Mouse (Mus musculus) erythroid progenitor cell, adult 5-6 weeks (primary cell): ENCODE data around the gene Cgrrf1. TPM values are rescaled to one million over a fixed set of nuclear protein-coding genes. Genes with fewer than 3 reads are reported as not detected.

Experiments
- ATAC-seq: replicated peaks from 2 replicates; pipeline ENCODE4 v1.8.0; 2016; ENCODE audit warnings: moderate number of reproducible peaks, mild to moderate bottlenecking, moderate TSS enrichment, inconsistent platforms; ENCODE audit not compliant: poor library complexity, low FRiP score, severe bottlenecking
- total RNA-seq, 2 experiments: library from RNA; stranded (forward) in 1 of 2; stranded (reverse) in 1 of 2; fragments of 150-400 nt in 1 of 2; fragments of 186-747, 209-891 nt in 1 of 2; gene quantifications; 2 replicates each; pipeline versions ENCODE4 v1.2.3 to v1.2.4; 2015 to 2017; ENCODE audit warnings: low replicate concordance in 2 of 2

Cgrrf1 gene
- total RNA-seq, 2 experiments from 2014 or later, result 47.4 to 56.2 TPM

- no peak for ATAC-seq
Observed at GRCm38 (mm10) chr14:46883871-46884441, 52.0 kb downstream of the Cgrrf1 start.

DNA sequence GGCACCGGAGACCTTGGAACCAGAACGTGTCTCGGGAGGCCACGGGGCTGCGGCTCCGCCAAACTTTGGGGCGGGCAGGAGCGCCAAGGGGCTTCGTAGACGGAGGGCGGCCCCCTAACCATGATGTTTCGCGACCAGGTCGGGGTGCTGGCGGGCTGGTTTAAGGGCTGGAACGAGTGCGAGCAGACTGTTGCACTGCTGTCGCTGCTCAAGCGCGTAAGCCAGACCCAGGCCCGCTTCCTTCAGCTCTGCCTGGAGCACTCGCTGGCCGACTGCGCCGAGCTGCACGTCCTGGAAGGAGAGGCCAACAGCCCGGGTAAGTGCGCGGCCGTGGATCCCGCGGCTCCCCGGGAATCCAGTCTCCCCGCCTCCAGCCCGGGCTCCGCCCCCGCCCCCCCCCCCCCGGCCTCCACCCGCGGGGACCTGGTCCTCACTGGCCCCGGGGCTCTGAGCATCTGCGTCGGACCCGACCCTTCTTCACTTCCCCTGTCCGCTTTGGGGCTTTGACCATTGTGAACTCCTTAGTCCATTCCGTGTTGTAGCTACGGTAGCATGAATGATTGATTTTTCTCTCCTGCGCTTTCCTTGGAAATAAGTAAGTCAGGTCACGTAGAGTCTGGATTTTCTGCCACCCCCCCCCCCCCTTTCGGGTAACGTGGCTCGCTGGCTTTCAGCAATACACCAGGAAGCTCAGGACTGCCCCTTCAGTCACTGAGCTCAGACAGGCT is 52.9 kb downstream of the Cgrrf1 start:
- ATAC-seq, result no peak

- no peak for ATAC-seq
Observed at GRCm38 (mm10) chr14:46885429-46885755, 53.5 kb downstream of the Cgrrf1 start.

- ATAC-seq, result no peak
Observed at GRCm38 (mm10) chr14:46885891-46886301, 54.0 kb downstream of the Cgrrf1 start.

DNA sequence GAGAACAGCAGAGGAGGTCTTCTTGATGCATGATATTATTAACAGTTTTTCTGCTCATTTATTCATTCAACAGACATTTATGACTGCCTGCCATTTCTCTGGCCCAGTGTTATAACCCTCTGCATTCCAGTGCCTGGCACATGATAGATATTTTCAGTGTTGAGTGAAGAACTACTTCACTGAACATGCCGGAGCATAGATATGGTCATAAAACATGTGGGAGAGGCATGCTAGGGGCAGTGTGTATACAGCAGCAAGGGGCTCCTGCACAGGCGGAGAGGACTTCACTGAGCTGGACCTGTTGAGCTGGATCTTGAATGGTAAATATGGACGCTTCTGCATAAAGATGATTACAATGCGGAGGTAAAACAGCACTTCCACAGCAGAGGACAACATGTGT is 57.2 kb downstream of the Cgrrf1 start:
- no peak for ATAC-seq

- no peak for ATAC-seq
Observed at GRCm38 (mm10) chr14:46893961-46894360, 62.0 kb downstream of the Cgrrf1 start.

GRCm38 (mm10) chr14:46897953-46898352 is 66.0 kb downstream of the Cgrrf1 start:
- no peak for ATAC-seq

GRCm38 (mm10) chr14:46898626-46899025 is 66.7 kb downstream of the Cgrrf1 start:
- no peak for ATAC-seq

- no peak for ATAC-seq
Observed at GRCm38 (mm10) chr14:46902498-46903087, 70.7 kb downstream of the Cgrrf1 start.

Other genes with a start within 250 kb of the Cgrrf1 start
- gene Cdkn3, start 71.6 kb upstream of the Cgrrf1 start, total RNA-seq (2015; ENCODE audit: low replicate concordance), result 166 and 177 TPM in 2 replicates
- 251 and 256 TPM in 2 replicates for gene Cdkn3, start 71.6 kb upstream of the Cgrrf1 start, total RNA-seq (2017; ENCODE audit: low replicate concordance)
- gene Cnih1, start 43.7 kb upstream of the Cgrrf1 start, total RNA-seq (2015; ENCODE audit: low replicate concordance), result 64.9 and 83.0 TPM in 2 replicates
- 31.4 and 51.3 TPM in 2 replicates for gene Cnih1, start 43.7 kb upstream of the Cgrrf1 start, total RNA-seq (2017; ENCODE audit: low replicate concordance)
- gene Gmfb, start 9.9 kb upstream of the Cgrrf1 start, total RNA-seq (2015; ENCODE audit: low replicate concordance), result 19.3 and 24.5 TPM in 2 replicates
- 19.0 and 31.4 TPM in 2 replicates for gene Gmfb, start 9.9 kb upstream of the Cgrrf1 start, total RNA-seq (2017; ENCODE audit: low replicate concordance)
- 2.9 and 3.8 TPM in 2 replicates for gene Samd4, start 50.7 kb downstream of the Cgrrf1 start, total RNA-seq (2015; ENCODE audit: low replicate concordance)
- gene Samd4, start 50.7 kb downstream of the Cgrrf1 start, total RNA-seq (2017; ENCODE audit: low replicate concordance), result 0.45 and 2.2 TPM in 2 replicates